Mouse (Mus musculus) MEL (cell line): ENCODE measurements around the gene Gm20388. TPM values are rescaled to one million over a fixed set of nuclear protein-coding genes. Genes with fewer than 3 reads are reported as not detected.

ENCODE experiments used
- DNase-seq: peaks from one replicate; pipeline ENCODE4 v3.0.0; 2011; ENCODE audit warnings: low read depth, low spot score
- H3K27ac ChIP-seq: 2 replicates; pipeline ENCODE4 v1.5.1; 2012; ENCODE audit warnings: low read depth, mild to moderate bottlenecking, control low read depth, low read length, moderate library complexity; ENCODE audit not compliant: control insufficient read depth
- H3K27me3 ChIP-seq, 2 experiments: fragments of 150-350 bp in 1 of 2; sonication (generic) in 1 of 2; 2 replicates each; pipeline ENCODE4 v1.6.1; 2012; ENCODE audit warnings: low read length in 2 of 2, mild to moderate bottlenecking in 2 of 2, improper control_type of control experiment in 1 of 2, moderate library complexity in 1 of 2; ENCODE audit not compliant: insufficient read depth in 2 of 2, control insufficient read depth in 1 of 2
- H3K36me3 ChIP-seq, 2 experiments: 2 replicates each; pipeline ENCODE4 v1.6.1; 2012 to 2014; ENCODE audit warnings: low read length in 2 of 2, improper control_type of control experiment in 1 of 2, inconsistent platforms in 1 of 2, mild to moderate bottlenecking in 1 of 2; ENCODE audit not compliant: insufficient read depth in 2 of 2, control insufficient read depth in 1 of 2
- H3K4me1 ChIP-seq, 2 experiments: fragments of 150-350 bp in 1 of 2; sonication (generic) in 1 of 2; 2 replicates each; pipeline ENCODE4 v1.6.1; 2012; ENCODE audit warnings: low read length in 2 of 2, improper control_type of control experiment in 1 of 2, mild to moderate bottlenecking in 1 of 2; ENCODE audit not compliant: insufficient read depth in 2 of 2, control insufficient read depth in 1 of 2
- H3K4me3 ChIP-seq, 2 experiments: fragments of 150-350 bp in 1 of 2; sonication (generic) in 1 of 2; 2 replicates each; pipeline ENCODE4 v1.5.1; 2012; ENCODE audit warnings: low read depth in 2 of 2, low read length in 2 of 2, mild to moderate bottlenecking in 2 of 2, moderate library complexity in 2 of 2, control low read depth in 1 of 2, improper control_type of control experiment in 1 of 2; ENCODE audit not compliant: control insufficient read depth in 1 of 2, insufficient read depth in 1 of 2
- H3K79me2 ChIP-seq: 2 replicates; pipeline ENCODE4 v1.6.1; 2012; ENCODE audit warnings: mild to moderate bottlenecking, low read length, moderate library complexity; ENCODE audit not compliant: control insufficient read depth, poor library complexity, insufficient read depth
- H3K9ac ChIP-seq: 2 replicates; pipeline ENCODE4 v1.6.1; 2012; ENCODE audit warnings: low read depth, mild to moderate bottlenecking, control low read depth, low read length, moderate library complexity; ENCODE audit not compliant: control insufficient read depth, poor library complexity, severe bottlenecking
- H3K9me3 ChIP-seq: fragments of 150-350 bp; sonication (generic); replicated peaks from 2 replicates; pipeline ENCODE4 v1.6.1; 2012; ENCODE audit warnings: mild to moderate bottlenecking, low read length, improper control_type of control experiment, moderate library complexity; ENCODE audit not compliant: insufficient read depth
- BHLHE40 ChIP-seq: IDR thresholded peaks from 2 replicates; pipeline ENCODE4 v1.6.1; 2012; ENCODE audit warnings: low read depth, mild to moderate bottlenecking, inconsistent platforms, low read length, improper control_type of control experiment, borderline replicate concordance
- CTCF ChIP-seq, 3 experiments: IDR thresholded peaks in 2 of 3; conservative IDR thresholded peaks in 1 of 3; 2 replicates each; pipeline ENCODE4 v1.5.1; 2011 to 2012; ENCODE audit warnings: low read length in 3 of 3, low read depth in 2 of 3, mild to moderate bottlenecking in 2 of 3, improper control_type of control experiment in 1 of 3, inconsistent platforms in 1 of 3, mixed read lengths in 1 of 3, moderate library complexity in 1 of 3; ENCODE audit not compliant: control insufficient read depth in 1 of 3, insufficient read depth in 1 of 3, poor library complexity in 1 of 3, severe bottlenecking in 1 of 3
- E2F4 ChIP-seq: IDR thresholded peaks from 2 replicates; pipeline ENCODE4 v1.6.1; 2011; ENCODE audit warnings: low read depth, low read length, improper control_type of control experiment, borderline replicate concordance
- ELF1 ChIP-seq: IDR thresholded peaks from 2 replicates; pipeline ENCODE4 v1.6.1; 2014; ENCODE audit warnings: low read depth, mild to moderate bottlenecking, inconsistent platforms, low read length, improper control_type of control experiment, moderate library complexity
- EP300 ChIP-seq, 2 experiments: IDR thresholded peaks; 2 replicates each; pipeline ENCODE4 v1.6.1; 2011; ENCODE audit warnings: improper control_type of control experiment in 2 of 2, low read length in 2 of 2, low read depth in 1 of 2, mild to moderate bottlenecking in 1 of 2
- ETS1 ChIP-seq: IDR thresholded peaks from 2 replicates; pipeline ENCODE4 v1.6.1; 2012; ENCODE audit warnings: low read depth, mild to moderate bottlenecking, inconsistent platforms, low read length, improper control_type of control experiment, moderate library complexity
- GABPA ChIP-seq: IDR thresholded peaks from 2 replicates; pipeline ENCODE4 v1.6.1; 2012; ENCODE audit warnings: low read depth, mild to moderate bottlenecking, inconsistent platforms, low read length, improper control_type of control experiment, moderate library complexity
- GATA1 ChIP-seq: IDR thresholded peaks from 2 replicates; pipeline ENCODE4 v1.6.1; 2011; ENCODE audit warnings: low read depth, low read length, improper control_type of control experiment
- HCFC1 ChIP-seq: IDR thresholded peaks from 2 replicates; pipeline ENCODE4 v1.6.1; 2012; ENCODE audit warnings: low read depth, mild to moderate bottlenecking, inconsistent platforms, low read length, improper control_type of control experiment, moderate library complexity
- MAFK ChIP-seq: IDR thresholded peaks from 2 replicates; pipeline ENCODE4 v1.6.1; 2011; ENCODE audit warnings: low read depth, mild to moderate bottlenecking, low read length, improper control_type of control experiment, borderline replicate concordance
- MAX ChIP-seq: IDR thresholded peaks from 2 replicates; pipeline ENCODE4 v1.6.1; 2011; ENCODE audit warnings: low read length, improper control_type of control experiment
- MEF2A ChIP-seq: IDR thresholded peaks from 2 replicates; pipeline ENCODE4 v1.6.1; 2014; ENCODE audit warnings: low read depth, mild to moderate bottlenecking, inconsistent platforms, low read length, improper control_type of control experiment; ENCODE audit not compliant: poor library complexity, insufficient replicate concordance, severe bottlenecking; ENCODE audit errors: extremely low read depth
- MXI1 ChIP-seq: IDR thresholded peaks from 2 replicates; pipeline ENCODE4 v1.6.1; 2011; ENCODE audit warnings: mild to moderate bottlenecking, low read depth, low read length, improper control_type of control experiment
- MYB ChIP-seq: IDR thresholded peaks from 2 replicates; pipeline ENCODE4 v1.6.1; 2011; ENCODE audit warnings: mild to moderate bottlenecking, low read depth, low read length, improper control_type of control experiment
- NELFE ChIP-seq: IDR thresholded peaks from 2 replicates; pipeline ENCODE4 v1.6.1; 2011; ENCODE audit warnings: low read depth, low read length, improper control_type of control experiment
- NRF1 ChIP-seq: IDR thresholded peaks from 2 replicates; pipeline ENCODE4 v1.6.1; 2014; ENCODE audit warnings: low read depth, mild to moderate bottlenecking, inconsistent platforms, low read length, improper control_type of control experiment, moderate library complexity; ENCODE audit not compliant: poor library complexity, insufficient read depth, severe bottlenecking
- POLR2A ChIP-seq, 2 experiments: IDR thresholded peaks; 2 replicates each; pipeline ENCODE4 v1.6.1; 2011 to 2012; ENCODE audit warnings: low read length in 2 of 2, mild to moderate bottlenecking in 2 of 2, control low read depth in 1 of 2, improper control_type of control experiment in 1 of 2, low read depth in 1 of 2, moderate library complexity in 1 of 2; ENCODE audit not compliant: control insufficient read depth in 1 of 2, insufficient read depth in 1 of 2, poor library complexity in 1 of 2
- POLR2AphosphoS2 ChIP-seq: IDR thresholded peaks from 2 replicates; pipeline ENCODE4 v1.6.1; 2011; ENCODE audit warnings: low read length, improper control_type of control experiment
- POLR2AphosphoS5 ChIP-seq: IDR thresholded peaks from 2 replicates; pipeline ENCODE4 v1.6.1; 2012; ENCODE audit warnings: low read depth, borderline replicate concordance, mild to moderate bottlenecking, inconsistent platforms, low read length, moderate library complexity, mixed read lengths
- RCOR1 ChIP-seq: IDR thresholded peaks from 2 replicates; pipeline ENCODE4 v1.6.1; 2012; ENCODE audit warnings: low read depth, mild to moderate bottlenecking, inconsistent platforms, low read length, improper control_type of control experiment
- SIN3A ChIP-seq: IDR thresholded peaks from 2 replicates; pipeline ENCODE4 v1.6.1; 2012; ENCODE audit warnings: low read length, improper control_type of control experiment, inconsistent platforms
- SMC3 ChIP-seq: IDR thresholded peaks from 2 replicates; pipeline ENCODE4 v1.6.1; 2011; ENCODE audit warnings: low read depth, low read length, improper control_type of control experiment
- TAL1 ChIP-seq: IDR thresholded peaks from 2 replicates; pipeline ENCODE4 v1.6.1; 2012; ENCODE audit warnings: mild to moderate bottlenecking, inconsistent platforms, low read length, moderate library complexity, mixed read lengths
- TBP ChIP-seq: IDR thresholded peaks from 2 replicates; pipeline ENCODE4 v1.8.0; 2011; ENCODE audit warnings: low read depth, low read length, improper control_type of control experiment
- TCF12 ChIP-seq: IDR thresholded peaks from 2 replicates; pipeline ENCODE4 v1.6.1; 2014; ENCODE audit warnings: low read depth, mild to moderate bottlenecking, inconsistent platforms, low read length, improper control_type of control experiment, moderate library complexity
- UBTF ChIP-seq: IDR thresholded peaks from 2 replicates; pipeline ENCODE4 v1.6.1; 2012; ENCODE audit warnings: low read depth, mild to moderate bottlenecking, inconsistent platforms, low read length, improper control_type of control experiment, moderate library complexity, borderline replicate concordance; ENCODE audit not compliant: insufficient read depth
- USF2 ChIP-seq, 2 experiments: IDR thresholded peaks; 2 replicates each; pipeline ENCODE4 v1.6.1; 2011 to 2012; ENCODE audit warnings: improper control_type of control experiment in 2 of 2, low read length in 2 of 2, borderline replicate concordance in 1 of 2, inconsistent platforms in 1 of 2, low read depth in 1 of 2, mild to moderate bottlenecking in 1 of 2; ENCODE audit not compliant: insufficient read depth in 1 of 2
- ZC3H11A ChIP-seq: IDR thresholded peaks from 2 replicates; pipeline ENCODE4 v1.6.1; 2012; ENCODE audit warnings: low read depth, mild to moderate bottlenecking, inconsistent platforms, low read length, improper control_type of control experiment
- ZKSCAN1 ChIP-seq: IDR thresholded peaks from 2 replicates; pipeline ENCODE4 v1.6.1; 2012; ENCODE audit warnings: low read depth, mild to moderate bottlenecking, inconsistent platforms, low read length, improper control_type of control experiment, moderate library complexity
- ZNF384 ChIP-seq: IDR thresholded peaks from 2 replicates; pipeline ENCODE4 v1.6.1; 2012; ENCODE audit warnings: low read depth, mild to moderate bottlenecking, inconsistent platforms, low read length, improper control_type of control experiment
- polyA plus RNA-seq, 2 experiments: library from polyadenylated mRNA; stranded (reverse) in 1 of 2; unstranded in 1 of 2; fragments of >175 nt in 1 of 2; fragments of >200 nt in 1 of 2; gene quantifications; 2 replicates each; pipeline versions ENCODE4 v1.2.1 to v1.2.4; 2012; ENCODE audit warnings: low replicate concordance in 2 of 2, low read depth in 1 of 2; ENCODE audit not compliant: insufficient read length in 2 of 2, insufficient read depth in 1 of 2, missing spikeins in 1 of 2
- total RNA-seq: library from RNA; depleted of rRNA; stranded (reverse); fragments of 300-350 nt; gene quantifications from 2 replicates; pipeline ENCODE4 v1.2.3, GENCODE M21; 2012

The Gm20388 gene
- total and polyA plus RNA-seq, 3 experiments, result 11.1 to 17.8 TPM; not detected in 1

DNA sequence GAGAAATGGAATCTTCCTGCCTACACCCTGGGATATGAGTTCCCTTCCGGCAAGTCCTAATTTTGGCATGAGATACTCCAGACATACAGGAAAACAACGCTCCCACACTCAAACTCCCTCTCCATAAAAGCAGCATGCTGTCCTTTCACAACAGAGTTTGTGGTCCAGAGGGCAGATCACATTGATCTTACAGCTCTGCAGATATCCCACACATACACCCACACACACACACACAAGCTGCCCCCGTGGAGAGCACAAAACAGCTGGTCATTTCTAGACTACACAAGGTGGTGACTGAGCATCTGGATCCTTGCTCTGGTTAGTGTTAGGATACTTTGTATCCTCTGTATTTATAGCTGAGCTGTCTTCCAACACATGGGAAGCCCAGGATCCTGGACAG is 1964.4 kb downstream of the Gm20388 start:
- no peaks in the 10 kb centered on the region for H3K79me2 ChIP-seq
- H3K4me1 ChIP-seq, result peaks cover 12 to 33% of the 10 kb centered on the region in 2 experiments
- TF ChIP-seq NELFE (no peak), UBTF (no peak), MXI1 (no peak), ZC3H11A (no peak), ZKSCAN1 (no peak), GATA1 (no peak), HCFC1 (no peak), TBP (no peak)
- peaks cover 0 to 26% of the 10 kb centered on the region in 2 experiments; a peak in 2 of 4 replicates for H3K36me3 ChIP-seq
- no peaks in the 10 kb centered on the region for H3K27me3 ChIP-seq
- H3K27ac ChIP-seq, result no peak overlapping the region
- no peak overlapping the region for H3K4me3 ChIP-seq
- H3K9me3 ChIP-seq, result no peaks in the 10 kb centered on the region
- no peak overlapping the region for H3K9ac ChIP-seq
- DNase-seq, result no peak

- no peaks in the 10 kb centered on the region for H3K27me3 ChIP-seq
- H3K9me3 ChIP-seq, result no peaks in the 10 kb centered on the region
- H3K79me2 ChIP-seq, result no peaks in the 10 kb centered on the region
- no peak overlapping the region for H3K4me3 ChIP-seq
- H3K36me3 ChIP-seq, result peaks cover 0 to 26% of the 10 kb centered on the region in 2 experiments; a peak in 2 of 4 replicates
- H3K9ac ChIP-seq, result peak overlapping the region; percentile 33; the same call in 1 of the 2 replicates
- peaks cover 12 to 33% of the 10 kb centered on the region in 2 experiments for H3K4me1 ChIP-seq
- H3K27ac ChIP-seq, result peak overlapping the region; percentile 43; the same call in 1 of the 2 replicates
- DNase-seq, result peak; percentile 53
- no peak for TF ChIP-seq GABPA
- no peak for TF ChIP-seq ZKSCAN1
- peak; percentile 42; the same call in 1 of the 2 replicates for TF ChIP-seq ETS1
- no peak for TF ChIP-seq MAFK
- peak; percentile 42; the same call in 1 of the 2 replicates for TF ChIP-seq POLR2AphosphoS2
- TF ChIP-seq MAX, result peak; percentile 78
- TF ChIP-seq BHLHE40, result 0 out of 2 replicates have a peak, but pooled peaks have one; percentile 50
- peak; percentile 83 for TF ChIP-seq MXI1
- TF ChIP-seq TAL1, result no peak
- TF ChIP-seq TCF12, result peak; percentile 42; the same call in 1 of the 2 replicates
- no peak; the same call in 1 of the 2 replicates for TF ChIP-seq NELFE
- no peak for TF ChIP-seq MEF2A
- TF ChIP-seq ELF1, result no peak
- TF ChIP-seq ZNF384, result no peak
- TF ChIP-seq RCOR1, result 0 out of 2 replicates have a peak, but pooled peaks have one; percentile 10
- peak; percentile 17; the same call in 1 of the 2 replicates for TF ChIP-seq NRF1
- no peak for TF ChIP-seq UBTF
- TF ChIP-seq MYB, result no peak
- TF ChIP-seq E2F4, result no peak
- TF ChIP-seq SIN3A, result peak; percentile 58
- TF ChIP-seq CTCF (IDR thresholded peaks at IDR 0.05 in 2 of 3, conservative IDR thresholded peaks at IDR 0.05 in 1 of 3; ENCODE audit: control insufficient read depth in 1 of 3, insufficient read depth in 1 of 3, low read depth in 2 of 3, low read length in 3 of 3, poor library complexity in 1 of 3, severe bottlenecking in 1 of 3), result no peak
- no peak for TF ChIP-seq SMC3
- TF ChIP-seq EP300 (IDR thresholded peaks at IDR 0.05; ENCODE audit: low read depth in 1 of 2, low read length in 2 of 2), result peak; percentile 45 to 71
- no peak for TF ChIP-seq ZC3H11A
- no peak for TF ChIP-seq USF2 (IDR thresholded peaks at IDR 0.05; ENCODE audit: borderline replicate concordance in 1 of 2, insufficient read depth in 1 of 2, low read depth in 1 of 2, low read length in 2 of 2)
- TF ChIP-seq POLR2AphosphoS5, result no peak
- no peak for TF ChIP-seq POLR2A (IDR thresholded peaks at IDR 0.05; ENCODE audit: control insufficient read depth in 1 of 2, insufficient read depth in 1 of 2, low read depth in 1 of 2, low read length in 2 of 2, poor library complexity in 1 of 2)
- TF ChIP-seq TBP, result no peak
Observed at GRCm38 (mm10) chr8:121875517-121875916, 1964.9 kb downstream of the Gm20388 start.
